Mouse (Mus musculus) ES-Bruce4 (cell line): ENCODE data around the gene Gp1bb. TPM values are rescaled to one million over a fixed set of nuclear protein-coding genes. Genes with fewer than 3 reads are reported as not detected.

ENCODE experiments used
- H3K27ac ChIP-seq: 2 replicates; pipeline ENCODE4 v1.5.1; 2012; ENCODE audit warnings: low read length, inconsistent platforms; ENCODE audit not compliant: insufficient read depth
- H3K27me3 ChIP-seq: 2 replicates; pipeline ENCODE4 v1.6.1; 2012; ENCODE audit warnings: mild to moderate bottlenecking, low read length, inconsistent platforms; ENCODE audit not compliant: control insufficient read depth, poor library complexity, insufficient read depth, severe bottlenecking
- H3K36me3 ChIP-seq: 2 replicates; pipeline ENCODE4 v1.6.1; 2012; ENCODE audit warnings: inconsistent platforms, mild to moderate bottlenecking, low read length, moderate library complexity; ENCODE audit not compliant: control insufficient read depth, poor library complexity, insufficient read depth, severe bottlenecking
- H3K4me1 ChIP-seq: one replicate; pipeline ENCODE4 v1.8.1; 2011; ENCODE audit warnings: low read length; ENCODE audit not compliant: control insufficient read depth, insufficient read depth
- H3K4me3 ChIP-seq: 2 replicates; pipeline ENCODE4 v1.5.1; 2011; ENCODE audit warnings: low read depth, mild to moderate bottlenecking, low read length
- H3K9ac ChIP-seq: 2 replicates; pipeline ENCODE4 v1.6.1; 2012; ENCODE audit warnings: low read depth, mild to moderate bottlenecking, inconsistent platforms; ENCODE audit not compliant: poor library complexity, severe bottlenecking
- H3K9me3 ChIP-seq: replicated peaks from 2 replicates; pipeline ENCODE4 v1.6.1; 2012; ENCODE audit warnings: mild to moderate bottlenecking, low read length, inconsistent platforms; ENCODE audit not compliant: control insufficient read depth, poor library complexity, insufficient read depth, severe bottlenecking
- CTCF ChIP-seq: IDR thresholded peaks from one replicate; pipeline ENCODE4 v1.8.1; 2011; ENCODE audit warnings: low read depth, low read length
- EP300 ChIP-seq: IDR thresholded peaks from 2 replicates; pipeline ENCODE4 v1.6.1; 2011; ENCODE audit warnings: low read depth, low read length; ENCODE audit not compliant: insufficient read depth
- POLR2A ChIP-seq: IDR thresholded peaks from one replicate; pipeline ENCODE4 v1.8.1; 2011; ENCODE audit warnings: low read length; ENCODE audit not compliant: insufficient read depth
- polyA plus RNA-seq: library from polyadenylated mRNA; stranded (reverse); fragments of >200 nt; gene quantifications from 2 replicates; pipeline ENCODE4 v1.2.4, GENCODE M21; 2011; ENCODE audit warnings: low read depth; ENCODE audit not compliant: missing spikeins, insufficient read depth, insufficient read length

The Gp1bb gene
- polyA plus RNA-seq, 1 experiment: not detected

GRCm38 (mm10) chr16:18617370-18618065 is 4.7 kb downstream of the Gp1bb start:
- peak overlapping the region; percentile 60 for H3K4me3 ChIP-seq
- H3K9ac ChIP-seq: no peak overlapping the region
- no peak overlapping the region for H3K27ac ChIP-seq

DNA sequence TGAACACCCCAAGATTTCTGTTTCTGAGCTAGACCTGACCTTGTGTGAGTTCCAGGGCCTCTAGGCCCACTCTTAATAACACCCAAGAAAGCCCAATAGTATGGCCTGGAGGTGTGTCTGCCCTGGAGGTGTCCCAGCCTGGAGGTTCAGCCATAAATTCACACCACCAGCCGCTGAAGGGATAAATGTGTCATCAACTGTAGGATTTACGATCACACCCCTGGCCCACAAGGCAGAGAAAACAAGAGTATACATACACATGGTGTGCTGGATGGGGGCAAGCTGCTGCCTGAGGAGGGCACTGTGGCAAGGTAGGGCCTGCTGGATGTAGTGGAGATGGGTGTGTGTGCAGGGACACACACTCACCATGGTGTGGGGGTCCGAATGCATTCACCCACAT is 8.9 kb downstream of the Gp1bb start:
- TF ChIP-seq POLR2A: no peak
- TF ChIP-seq EP300: no peak
- no peak overlapping the region for H3K27ac ChIP-seq

More at GRCm38 (mm10) chr16:18617370-18618065, 4.7 kb downstream of the Gp1bb start:
- H3K27me3 ChIP-seq: peaks cover 5% of the 10 kb centered on the region; the same call in 1 of the 2 replicates
- peak; percentile 96 for TF ChIP-seq CTCF
- 0 out of 2 replicates have a peak, but pooled peaks have one; percentile 32 for TF ChIP-seq EP300
- no peak for TF ChIP-seq POLR2A
- no peaks in the 10 kb centered on the region for H3K36me3 ChIP-seq
- no peaks in the 10 kb centered on the region for H3K4me1 ChIP-seq
- no peaks in the 10 kb centered on the region for H3K9me3 ChIP-seq

DNA sequence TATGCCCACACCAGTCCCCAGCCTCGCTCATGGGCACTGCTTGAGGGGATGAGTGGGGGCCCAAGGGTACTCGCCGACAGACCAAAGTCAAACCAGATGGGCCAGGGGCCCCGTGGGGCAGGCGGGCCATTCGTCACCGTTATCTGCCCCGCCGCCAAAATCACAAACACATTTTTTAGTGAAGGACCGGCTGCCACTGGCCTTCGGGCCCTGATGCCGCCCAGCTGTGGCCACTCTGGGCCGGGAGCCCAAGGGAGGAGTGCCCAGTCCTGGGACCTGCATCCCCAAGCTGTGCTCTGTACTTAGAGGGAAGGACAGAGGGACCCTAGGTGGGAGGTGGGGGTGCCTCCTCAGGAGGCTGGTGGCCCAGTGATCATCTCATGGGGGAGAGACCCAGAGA is 10.5 kb downstream of the Gp1bb start:
- Histone ChIP-seq H3K9ac (no peak overlapping the region), H3K27ac (no peak overlapping the region), H3K4me1 (no peaks in the 10 kb centered on the region), H3K4me3 (no peak overlapping the region), H3K27me3 (no peaks in the 10 kb centered on the region), H3K36me3 (no peaks in the 10 kb centered on the region), H3K9me3 (no peaks in the 10 kb centered on the region)
- no peak for TF ChIP-seq EP300
- no peak for TF ChIP-seq POLR2A
- no peak for TF ChIP-seq CTCF

More for the DNA sequence above, 8.9 kb downstream of the Gp1bb start:
- Histone ChIP-seq H3K27me3 (no peaks in the 10 kb centered on the region), H3K36me3 (no peaks in the 10 kb centered on the region), H3K4me1 (no peaks in the 10 kb centered on the region), H3K9me3 (no peaks in the 10 kb centered on the region), H3K4me3 (no peak overlapping the region), H3K9ac (no peak overlapping the region)

DNA sequence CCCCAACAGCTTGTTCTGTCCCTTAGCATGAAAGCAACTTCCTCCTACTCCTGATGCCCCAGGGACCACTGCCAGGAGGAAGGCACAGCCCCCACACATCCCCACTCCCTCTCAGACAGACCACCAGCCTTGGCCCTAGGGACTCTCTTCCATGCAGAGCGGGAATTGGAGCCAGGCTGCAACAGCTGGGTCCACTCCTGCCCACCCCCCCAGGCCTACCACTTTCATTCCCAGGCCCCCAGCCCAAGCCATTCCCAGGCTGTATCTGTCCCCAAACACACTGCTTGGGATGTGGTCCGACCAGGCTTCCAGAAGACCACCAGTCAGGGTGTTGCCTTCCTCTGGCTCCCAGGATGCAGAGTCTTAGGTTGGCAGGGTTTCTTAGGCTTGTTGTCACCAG is 13.1 kb downstream of the Gp1bb start:
- Histone ChIP-seq H3K9ac (no peak overlapping the region), H3K27me3 (no peaks in the 10 kb centered on the region)
- TF ChIP-seq CTCF (no peak), POLR2A (no peak), EP300 (no peak)

GRCm38 (mm10) chr16:18608226-18608625 is 14.0 kb downstream of the Gp1bb start:
- Histone ChIP-seq H3K36me3 (no peaks in the 10 kb centered on the region), H3K9me3 (no peaks in the 10 kb centered on the region), H3K4me3 (no peak overlapping the region), H3K27ac (no peak overlapping the region), H3K9ac (no peak overlapping the region), H3K4me1 (no peaks in the 10 kb centered on the region), H3K27me3 (no peaks in the 10 kb centered on the region)
- no peak for TF ChIP-seq EP300
- no peak for TF ChIP-seq CTCF

More for the DNA sequence above, 13.1 kb downstream of the Gp1bb start:
- Histone ChIP-seq H3K9me3 (no peaks in the 10 kb centered on the region), H3K27ac (no peak overlapping the region), H3K4me1 (no peaks in the 10 kb centered on the region), H3K4me3 (no peak overlapping the region), H3K36me3 (no peaks in the 10 kb centered on the region)

DNA sequence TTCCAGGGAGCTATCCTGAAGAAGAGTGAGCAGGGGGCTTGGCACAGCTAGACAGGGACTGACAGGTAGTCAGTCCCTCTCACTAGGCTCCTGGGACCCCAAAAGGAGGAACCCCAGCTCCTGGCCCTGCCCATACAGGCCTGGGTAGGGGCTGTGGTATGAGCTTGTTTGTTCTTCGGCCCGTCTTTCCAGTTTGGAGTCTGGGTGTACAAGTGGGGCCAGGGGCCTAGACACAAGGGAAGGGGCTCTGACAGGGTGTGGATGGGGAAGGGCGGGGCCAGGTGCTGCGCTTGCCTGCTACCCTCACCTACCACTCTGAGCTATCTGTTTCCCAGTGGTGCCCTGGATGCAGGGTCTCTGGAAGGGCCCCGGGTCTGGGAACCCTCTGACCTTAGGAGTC is 16.5 kb downstream of the Gp1bb start:
- Histone ChIP-seq H3K27ac (no peak overlapping the region), H3K36me3 (no peaks in the 10 kb centered on the region), H3K27me3 (no peaks in the 10 kb centered on the region), H3K4me1 (no peaks in the 10 kb centered on the region), H3K9ac (no peak overlapping the region), H3K4me3 (no peak overlapping the region), H3K9me3 (no peaks in the 10 kb centered on the region)
- no peak for TF ChIP-seq EP300
- no peak for TF ChIP-seq POLR2A
- no peak for TF ChIP-seq CTCF
